Mouse (Mus musculus) c-Kit-positive CD71-negative TER-119-negative erythroid progenitor cells, embryonic 14.5 days (primary cell): Measurements from ENCODE around the gene Xpnpep1.

Experiments used
- DNase-seq: peaks from one replicate; pipeline ENCODE4 v3.0.0-alpha.2; 2013; ENCODE audit warnings: low read depth

Gene Xpnpep1

DNA sequence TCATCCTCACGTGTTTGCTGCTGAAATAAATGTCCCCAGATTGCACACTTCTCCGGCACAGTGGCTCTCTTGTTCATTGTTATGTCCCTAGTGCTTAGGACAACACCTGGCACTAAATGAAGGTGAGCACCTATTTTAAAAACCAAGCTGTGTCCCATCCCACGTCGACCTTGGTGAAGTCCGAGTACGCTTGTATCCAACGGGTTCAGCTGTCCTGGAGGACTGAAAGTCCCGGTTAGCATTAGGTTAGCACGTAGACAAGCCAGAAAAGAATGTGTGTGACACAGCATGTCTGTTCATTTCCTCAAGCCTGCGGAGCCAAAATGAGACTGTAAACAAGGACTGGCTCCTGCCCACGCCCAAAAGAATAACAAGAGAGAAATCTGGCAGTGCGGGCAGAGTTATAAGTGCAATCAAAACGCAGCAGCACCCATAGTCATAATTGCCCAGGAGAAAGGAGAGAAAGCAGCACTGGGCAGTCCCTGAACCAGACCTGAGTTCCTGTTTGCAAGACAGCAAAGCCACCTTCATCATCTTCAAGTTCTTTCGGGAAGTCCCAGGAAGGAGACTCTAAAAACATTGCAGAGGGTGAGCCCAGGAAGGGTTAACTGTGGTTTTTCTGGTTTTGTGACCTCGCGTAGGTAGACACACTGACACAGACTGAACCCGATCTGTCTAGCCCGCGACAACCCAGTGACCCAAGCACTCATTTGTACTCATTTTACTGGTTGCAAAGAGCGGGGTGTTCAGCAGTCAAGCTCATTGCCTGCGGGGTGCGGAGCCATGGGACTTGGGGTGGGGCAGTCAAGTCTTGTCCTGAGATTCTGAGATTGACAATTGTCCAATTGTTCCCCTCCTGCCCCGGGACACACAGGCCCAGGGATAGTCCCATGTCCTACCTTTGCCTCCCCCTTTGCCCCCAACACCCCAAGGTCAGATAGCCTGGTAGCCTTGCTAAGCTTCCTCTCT, at the start of gene Xpnpep1:
Gene Xpnpep1, minus strand, starts transcription at position 51 of the 969 bp plus-strand sequence.
- DNase-seq = no peak

DNA sequence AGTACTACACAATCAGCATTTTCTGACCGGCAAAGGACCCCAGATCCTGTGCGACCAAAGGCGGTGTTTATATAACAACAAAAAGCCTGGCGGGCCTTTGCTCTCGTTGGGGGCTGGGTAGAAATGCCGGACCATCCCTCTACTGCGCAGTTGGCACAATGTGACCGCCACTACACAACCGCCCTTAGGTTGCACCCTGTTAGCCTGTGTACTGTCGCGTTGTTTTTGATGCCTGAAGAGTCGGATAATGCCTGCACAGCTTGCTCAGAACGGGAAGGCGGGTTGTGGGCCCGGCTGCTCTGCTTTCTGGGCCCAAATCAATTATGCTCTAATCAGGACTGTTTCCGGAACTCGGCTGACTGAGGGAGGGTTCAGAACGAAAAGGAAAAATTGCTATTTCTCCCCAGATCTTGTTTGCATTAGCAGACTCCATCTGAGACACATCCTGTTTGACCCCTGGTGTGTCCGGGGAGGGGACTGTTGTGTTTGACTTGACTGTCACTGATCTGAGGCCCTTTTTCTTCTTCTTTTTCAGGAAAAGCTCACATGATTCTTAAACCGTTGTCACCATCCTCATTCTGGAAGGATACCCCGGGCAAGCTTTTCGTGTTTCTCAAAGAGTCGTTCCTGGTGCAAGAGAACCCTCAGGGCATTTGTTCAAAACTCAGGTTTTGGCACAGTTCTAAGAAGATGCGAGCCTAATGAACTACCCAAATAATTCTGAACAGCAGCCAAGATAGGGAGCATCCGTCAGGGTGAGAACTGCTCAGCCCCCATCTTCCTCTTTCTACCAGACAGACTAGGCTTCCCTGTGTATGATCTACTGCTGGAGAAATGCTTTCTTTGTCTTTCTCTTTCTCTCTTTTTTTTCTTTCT, 47.5 kb upstream of the Xpnpep1 start:
- no peak for DNase-seq

DNA sequence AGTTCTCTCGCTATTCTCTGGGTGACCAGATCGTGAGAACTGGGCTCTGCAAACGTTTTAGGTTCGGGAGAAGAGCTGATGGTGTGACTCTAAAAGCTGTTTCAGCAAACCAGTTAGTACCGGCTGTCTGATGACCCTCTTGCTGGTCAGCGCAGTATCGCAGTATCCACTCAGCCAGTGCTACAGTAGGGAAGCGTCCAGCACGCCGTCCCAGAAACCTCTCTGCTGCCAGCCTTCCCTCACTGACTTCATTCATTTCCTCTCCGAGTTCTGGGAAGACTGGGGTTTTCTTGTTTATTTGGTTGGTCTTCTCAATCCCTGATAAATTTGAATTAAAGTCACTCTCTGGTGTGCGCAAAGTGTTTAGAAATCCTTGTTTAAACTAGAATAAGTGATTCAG, 46.8 kb upstream of the Xpnpep1 start:
- DNase-seq = no peak

DNA sequence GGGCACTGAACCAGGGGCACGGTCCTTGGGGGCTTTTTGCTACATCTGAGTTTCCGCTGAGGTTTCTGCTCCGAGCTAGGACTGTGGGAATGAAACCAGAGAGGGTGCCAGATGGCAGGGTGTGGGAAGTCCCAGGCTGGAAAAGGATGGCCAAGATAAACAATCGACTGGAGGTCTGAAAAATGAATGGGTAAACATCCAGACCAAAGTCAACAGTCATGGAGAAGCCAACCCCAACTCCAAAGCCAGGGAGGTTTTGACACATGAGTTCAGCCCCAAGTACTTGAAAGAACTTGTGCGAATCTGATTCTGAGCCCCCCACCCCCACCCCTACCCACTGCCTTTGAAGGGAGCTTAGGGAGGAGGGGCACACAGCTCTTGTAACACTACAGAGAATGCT, 44.7 kb upstream of the Xpnpep1 start:
- no peak for DNase-seq

DNA sequence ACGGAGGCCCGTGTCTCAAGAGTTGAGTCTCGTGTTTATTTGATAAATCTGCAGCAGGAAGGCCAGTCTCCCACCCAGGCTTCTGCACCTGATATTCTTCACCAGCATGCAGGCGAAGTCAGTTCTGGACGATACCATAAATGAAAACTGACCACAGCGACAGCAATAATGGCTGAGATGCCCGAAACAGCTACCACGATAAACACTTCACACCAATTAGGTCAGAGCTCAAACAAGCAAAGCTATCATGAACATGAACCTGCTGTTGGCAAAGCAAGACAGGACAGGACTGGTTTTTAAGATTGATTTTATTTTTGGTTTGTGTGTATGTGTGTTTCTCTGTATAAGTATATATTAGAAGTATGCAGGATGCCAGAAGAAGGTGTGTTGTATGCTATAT, 42.8 kb upstream of the Xpnpep1 start:
- DNase-seq = no peak

DNA sequence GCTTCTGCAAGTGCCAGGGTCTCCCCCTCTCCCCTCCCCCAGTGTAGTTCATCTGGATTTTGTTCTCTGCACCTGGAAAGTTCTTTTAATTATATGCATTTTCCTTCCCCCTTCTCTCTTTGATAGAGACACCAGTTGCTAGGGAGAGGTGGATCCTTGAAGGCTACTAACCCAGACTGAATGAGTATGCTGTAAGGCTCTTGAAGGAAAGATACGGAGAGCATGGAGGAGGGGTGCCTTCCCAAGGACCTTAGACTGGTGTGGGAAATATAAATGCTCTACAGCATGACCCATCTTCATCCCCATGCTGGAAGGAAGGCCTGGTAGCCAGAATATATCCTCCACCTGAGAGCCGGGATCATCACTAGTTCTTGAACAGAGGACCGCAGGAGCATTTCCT, 41.3 kb upstream of the Xpnpep1 start:
- DNase-seq = no peak

DNA sequence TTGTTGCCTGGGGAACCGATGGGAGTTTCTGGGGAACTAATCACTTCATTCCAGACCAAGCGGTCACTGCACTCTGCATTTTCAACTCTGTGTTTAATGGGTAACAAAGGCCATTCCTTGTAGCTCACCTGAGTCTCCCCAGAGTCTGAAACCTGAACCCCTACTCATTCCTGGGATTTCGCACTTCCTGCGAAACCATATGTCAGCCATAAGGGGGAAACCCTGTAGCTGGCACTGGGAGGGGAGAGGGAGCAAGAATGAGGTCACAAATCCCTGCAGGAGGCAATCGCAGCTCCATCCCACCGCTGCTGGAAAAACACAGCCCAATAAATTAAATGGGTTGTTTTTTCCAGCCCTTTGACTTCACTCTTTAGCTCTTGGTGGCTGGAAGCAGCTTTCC, 40.9 kb upstream of the Xpnpep1 start:
- DNase-seq = no peak

DNA sequence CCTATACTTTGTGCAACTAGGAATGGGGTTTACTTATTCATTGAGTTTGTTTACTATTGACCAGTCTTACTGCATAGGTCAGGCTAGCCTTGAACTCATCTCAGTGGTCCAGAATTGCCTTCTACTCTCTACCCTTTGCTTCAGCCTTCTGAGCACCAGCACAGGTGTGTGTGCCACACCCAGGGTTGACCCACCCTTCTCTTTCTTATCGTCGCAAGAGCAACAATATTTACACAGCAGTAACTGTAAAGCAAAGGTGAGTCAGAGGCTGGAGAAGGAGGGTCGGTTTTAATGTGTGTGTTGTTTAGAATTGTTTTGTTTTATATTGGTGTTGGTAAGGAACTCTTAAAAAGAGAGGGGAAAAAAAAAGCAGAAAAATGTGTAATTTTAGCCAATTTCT, 40.5 kb upstream of the Xpnpep1 start:
- no peak for DNase-seq

DNA sequence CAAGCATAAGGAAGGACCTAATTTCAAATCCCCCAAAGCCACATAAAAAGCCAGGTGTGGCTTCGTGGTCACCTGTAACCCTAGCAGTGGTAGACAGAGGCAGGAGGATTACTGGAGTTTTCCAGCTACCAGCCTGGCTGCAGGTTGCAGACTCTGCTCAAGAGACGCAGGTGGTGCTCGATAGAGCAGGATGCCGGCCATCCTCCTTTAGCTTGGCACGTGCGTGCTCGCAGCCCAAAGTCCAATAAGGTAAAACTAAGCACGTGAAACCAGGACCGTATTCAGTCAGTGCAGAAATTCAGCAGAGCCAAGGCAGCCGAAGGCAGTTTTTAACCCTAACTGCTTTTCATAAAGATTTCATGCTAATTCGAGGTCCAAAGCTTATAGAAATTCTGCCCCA, 40.0 kb upstream of the Xpnpep1 start:
- DNase-seq = no peak

DNA sequence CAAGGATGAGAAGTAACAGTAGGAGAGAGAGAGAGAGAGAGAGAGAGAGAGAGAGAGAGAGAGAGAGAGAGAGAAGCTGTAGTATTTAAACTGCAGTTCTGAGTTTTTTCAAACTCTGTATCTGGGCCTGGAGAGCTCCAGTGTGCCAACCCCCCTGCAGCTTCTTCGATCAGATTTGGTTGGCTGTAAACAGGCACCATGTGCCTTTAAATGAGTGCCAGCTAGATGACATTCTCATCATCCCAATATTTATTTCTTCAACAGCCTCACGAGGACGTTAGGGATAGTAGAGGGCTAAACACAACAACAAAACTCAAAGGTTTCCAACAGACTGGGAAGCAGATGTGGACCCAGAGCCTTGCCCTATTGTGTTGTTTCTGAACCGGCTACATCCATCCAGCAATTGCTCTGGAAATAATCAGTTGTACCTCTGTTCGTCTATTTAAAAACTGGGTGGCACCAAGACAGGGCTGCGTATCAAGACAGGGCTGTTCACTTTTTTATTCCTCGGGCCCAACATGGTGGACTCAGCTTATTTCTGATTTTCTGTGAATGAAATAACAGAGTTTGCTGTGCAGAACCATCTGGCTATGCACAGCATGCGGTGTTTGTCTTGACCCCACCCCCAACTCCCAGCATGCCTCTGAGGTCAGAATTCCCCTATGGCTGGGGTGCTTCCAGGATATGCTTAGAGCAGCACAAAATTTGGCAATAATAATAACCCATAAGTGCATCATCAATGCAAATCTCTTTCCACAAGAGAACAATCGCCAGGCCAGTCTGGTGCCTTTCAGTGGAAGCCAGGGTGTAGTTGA, 38.5 kb upstream of the Xpnpep1 start:
- no peak for DNase-seq

DNA sequence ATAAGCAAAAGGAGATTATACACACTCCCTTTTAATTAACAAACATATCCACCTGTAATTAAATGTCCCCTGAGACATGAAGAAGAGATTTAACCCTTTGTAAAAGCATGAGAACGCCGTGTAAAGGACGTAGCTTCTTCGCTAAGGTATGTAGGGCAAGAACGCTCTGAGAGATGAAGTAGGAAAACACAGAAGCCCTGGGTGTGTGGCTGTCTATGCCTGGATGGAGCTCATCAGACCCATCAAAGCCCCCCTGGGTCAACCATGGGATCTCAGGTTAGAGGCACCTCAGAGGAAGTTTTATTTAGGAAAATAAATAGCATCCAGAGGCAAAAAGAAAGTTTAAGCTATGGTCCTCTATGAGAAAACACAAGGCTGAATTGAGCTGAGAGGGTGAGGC, 37.3 kb upstream of the Xpnpep1 start:
- DNase-seq = no peak

DNA sequence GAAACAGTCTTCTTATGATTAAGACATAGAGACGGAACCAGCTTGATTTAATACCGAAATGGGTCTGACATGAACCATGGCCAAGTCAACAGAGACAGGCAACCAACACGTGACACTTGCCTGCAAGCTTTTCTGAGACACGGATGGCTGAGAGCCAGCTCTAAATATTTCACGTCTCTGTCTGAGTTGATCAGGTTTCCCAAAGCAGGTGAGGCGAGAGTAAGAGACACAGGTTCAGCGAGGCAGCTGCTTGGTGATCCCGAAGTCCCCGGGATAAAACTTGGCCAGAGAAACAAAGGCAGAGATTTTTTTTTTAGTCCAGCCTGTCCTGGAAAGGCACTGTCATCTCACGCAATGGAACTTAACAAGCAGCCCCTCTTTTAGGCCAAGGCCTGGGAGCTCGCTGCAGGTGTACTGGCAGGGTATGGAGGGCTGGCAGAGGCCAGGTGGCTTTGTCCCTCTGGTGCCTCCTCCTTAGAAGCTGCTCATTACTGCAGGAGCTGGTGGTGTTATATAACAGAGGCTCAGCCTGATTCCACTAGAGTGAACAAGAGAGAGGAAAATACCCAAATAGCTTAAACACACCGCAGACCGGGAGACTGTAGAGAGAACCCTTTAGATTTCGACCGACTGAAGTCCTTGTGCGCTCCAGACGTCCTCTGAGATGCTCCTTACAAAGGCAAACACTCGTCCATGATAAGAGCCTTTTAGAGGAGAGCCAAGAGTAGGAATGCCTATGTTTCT, 36.4 kb upstream of the Xpnpep1 start:
- DNase-seq = no peak

DNA sequence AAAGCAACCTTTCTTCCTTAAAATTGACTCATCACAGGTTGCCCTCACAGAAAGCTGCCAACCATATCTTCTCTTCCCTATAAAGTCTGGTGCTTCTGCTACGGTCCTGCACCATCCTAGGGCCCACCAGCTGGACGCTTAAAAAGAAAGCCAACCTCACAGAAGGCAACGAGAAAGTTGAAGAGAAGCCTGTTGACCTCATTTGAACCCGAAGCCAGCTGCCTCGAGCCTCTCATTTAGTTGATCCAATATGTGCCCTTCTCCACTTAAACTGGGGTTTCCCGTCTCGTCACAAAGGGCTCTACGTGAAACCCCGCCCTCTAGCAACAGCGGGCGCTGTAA, 35.9 kb upstream of the Xpnpep1 start:
- DNase-seq = no peak

DNA sequence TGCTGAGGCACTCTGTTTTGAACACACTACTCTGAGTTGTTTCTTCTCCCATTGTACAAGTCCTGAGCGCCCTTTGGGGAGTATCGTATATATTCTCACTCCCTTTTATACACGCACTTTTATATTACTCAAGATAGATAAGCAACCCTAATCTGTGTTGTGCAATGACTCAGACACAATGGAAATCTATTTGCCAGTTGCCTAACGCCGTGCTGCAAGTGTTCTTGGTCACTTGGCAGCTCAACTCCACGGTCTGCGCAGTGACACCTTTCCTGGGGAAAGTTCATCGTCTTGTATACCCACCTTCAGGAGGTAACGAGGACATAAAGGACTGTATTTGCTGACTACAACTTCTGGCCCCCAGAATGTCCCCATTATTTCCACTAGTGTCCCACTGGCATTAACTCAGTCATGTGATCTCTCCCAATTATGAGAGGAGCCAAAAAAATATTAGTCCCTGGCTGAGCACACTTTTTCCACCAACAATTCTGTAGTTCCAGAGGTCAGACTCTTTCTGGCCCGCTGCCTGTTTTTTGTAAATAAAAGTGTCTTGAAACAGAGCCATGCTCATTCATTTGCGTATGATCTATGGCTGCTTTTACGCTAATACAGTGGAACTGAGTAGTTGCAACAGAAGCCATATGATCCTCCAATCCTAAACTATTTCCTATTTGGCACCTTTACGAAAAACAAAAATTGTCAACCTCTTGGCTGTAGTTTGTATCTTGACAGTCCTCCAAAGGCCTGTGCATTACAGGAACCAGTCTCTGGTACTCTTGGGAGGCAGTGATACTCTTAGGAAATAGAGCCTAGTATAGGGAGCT, 35.1 kb upstream of the Xpnpep1 start:
- DNase-seq = no peak

DNA sequence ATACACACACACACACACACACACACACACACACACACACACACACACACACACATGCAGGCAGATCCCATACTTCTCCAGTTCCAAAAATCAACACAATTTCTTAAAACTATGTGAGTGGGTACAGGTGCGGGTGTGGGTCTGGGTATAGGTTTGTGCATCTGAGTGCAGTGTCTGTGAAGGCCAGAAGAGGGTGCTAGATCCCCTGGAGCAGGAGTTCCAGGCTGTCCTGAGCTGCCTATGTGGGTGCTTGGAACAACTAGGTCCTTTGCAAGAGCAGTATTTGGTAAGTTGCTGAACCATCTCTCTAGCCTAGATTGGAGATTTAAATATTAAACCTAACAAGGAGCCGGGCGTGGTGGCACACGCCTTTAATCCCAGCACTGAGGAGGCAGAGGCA, 33.5 kb upstream of the Xpnpep1 start:
- no peak for DNase-seq

DNA sequence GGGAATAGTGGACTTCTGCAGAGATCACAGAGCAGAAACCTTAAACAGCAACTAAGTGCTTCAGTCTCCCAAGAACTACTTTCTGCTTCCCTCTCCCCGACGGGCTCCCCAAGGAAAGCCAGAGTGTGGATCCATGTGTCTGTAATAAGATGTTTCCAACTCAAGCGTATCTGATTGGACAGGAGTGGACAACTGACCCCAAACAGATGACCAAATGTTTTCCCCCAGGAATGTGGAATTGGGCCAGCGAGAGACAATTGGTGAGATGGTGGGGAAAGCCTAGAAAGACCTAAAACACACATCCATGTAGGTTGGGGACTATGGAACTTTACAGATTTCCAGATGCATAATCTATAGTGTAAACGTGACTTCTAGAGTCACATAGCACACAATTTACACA, 32.4 kb upstream of the Xpnpep1 start:
- no peak for DNase-seq

DNA sequence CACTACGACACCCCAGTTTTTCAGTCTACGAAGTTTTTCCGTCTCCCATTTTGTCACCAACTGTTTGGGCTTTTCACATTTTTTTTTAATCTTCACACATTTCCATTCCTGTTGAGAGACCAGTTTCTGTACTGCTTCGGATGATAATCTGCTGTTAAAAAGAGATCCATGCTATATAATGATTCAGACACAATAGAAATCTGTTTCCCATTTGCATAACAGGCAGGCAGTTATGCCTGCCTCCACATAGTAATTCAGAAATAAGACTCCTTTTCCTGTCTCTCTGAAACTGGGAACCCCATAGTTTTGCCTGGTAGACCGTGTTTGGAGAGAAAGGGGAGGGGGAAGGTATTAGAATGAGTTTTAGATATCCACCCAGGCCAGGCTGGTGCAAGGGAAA, 31.6 kb upstream of the Xpnpep1 start:
- DNase-seq = no peak

DNA sequence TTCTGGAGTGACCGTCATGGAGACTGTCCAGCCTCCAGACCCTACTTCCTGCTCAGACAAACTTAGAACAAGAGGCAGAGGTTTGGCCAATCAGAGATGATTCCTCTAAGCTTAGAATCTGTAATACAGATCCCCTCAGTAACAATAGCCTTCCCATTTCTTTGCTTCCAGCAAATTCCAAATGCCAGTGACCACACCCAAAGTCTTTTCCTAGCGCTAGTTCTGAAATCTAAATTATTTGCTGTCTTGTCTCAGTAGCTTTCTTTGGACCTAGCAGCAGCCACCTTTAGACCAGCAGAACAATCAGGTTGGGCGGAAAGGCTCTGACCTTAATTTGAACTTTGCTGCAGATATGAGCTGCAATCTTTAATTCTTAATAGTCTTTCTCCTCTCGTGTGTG, 30.9 kb upstream of the Xpnpep1 start:
- DNase-seq = no peak

DNA sequence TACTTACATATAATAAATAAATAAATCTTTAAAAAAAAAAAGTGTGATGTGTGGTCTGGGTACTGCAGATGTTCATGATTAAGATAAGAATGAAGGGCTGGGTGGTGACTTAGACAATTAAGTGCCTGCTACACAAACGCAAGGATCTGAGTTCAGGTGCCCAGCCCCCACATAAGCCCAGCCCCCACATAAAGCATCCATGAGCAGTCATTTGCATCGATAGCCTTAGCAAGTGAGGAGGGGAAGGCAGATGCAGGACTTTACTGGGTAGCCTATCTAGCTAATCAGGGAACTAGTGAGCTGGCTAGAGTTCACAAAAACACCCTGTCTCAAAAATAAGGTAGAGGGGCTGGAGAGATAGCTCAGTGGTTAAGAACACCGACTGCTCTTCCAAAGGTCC, 29.4 kb upstream of the Xpnpep1 start:
- no peak for DNase-seq

DNA sequence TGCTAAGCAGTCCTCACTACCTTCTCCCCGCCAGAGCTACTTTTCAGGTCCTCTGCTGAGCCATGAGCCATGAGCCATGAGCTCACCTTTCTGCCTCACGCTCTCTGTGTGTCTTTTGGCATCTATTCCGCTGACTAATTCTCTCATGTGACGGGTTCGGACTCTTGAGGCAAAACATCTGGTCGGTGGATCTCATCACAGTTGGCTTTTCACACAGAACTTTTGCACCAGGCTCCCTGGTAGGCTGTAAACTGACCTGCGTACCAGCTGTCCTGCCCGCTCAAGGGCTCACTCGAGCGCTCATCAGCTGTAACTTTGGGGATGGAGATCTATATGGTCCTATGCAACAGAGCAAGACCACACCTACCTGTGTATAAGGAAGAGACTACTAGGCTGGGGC, 26.9 kb upstream of the Xpnpep1 start:
- DNase-seq = no peak

DNA sequence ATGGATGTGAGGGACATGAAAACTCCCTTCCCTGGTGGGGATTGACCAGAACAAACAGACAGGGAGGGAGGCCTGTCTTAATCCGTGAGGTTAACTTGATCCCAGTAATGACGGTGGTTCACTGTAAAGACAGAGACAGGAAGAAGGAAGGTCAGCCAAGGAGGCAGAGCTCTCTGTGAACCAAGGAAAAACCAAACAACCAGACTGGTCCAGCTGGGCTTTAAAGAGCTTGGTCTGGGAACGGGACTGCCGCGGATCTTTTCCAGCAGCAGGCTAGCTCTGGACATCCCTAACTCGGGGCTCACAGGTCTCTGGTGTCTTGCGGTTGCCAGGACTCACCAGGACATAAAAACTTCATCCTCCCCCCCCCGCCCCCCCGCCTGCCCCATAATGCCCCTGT, 26.5 kb upstream of the Xpnpep1 start:
- no peak for DNase-seq
